Mouse (Mus musculus) liver, adult 10 weeks (tissue): ENCODE measurements around the gene Gm10057. TPM values are rescaled to one million over a fixed set of nuclear protein-coding genes. Genes with fewer than 3 reads are reported as not detected.

Experiments used
- polyA plus RNA-seq: library from polyadenylated mRNA; stranded (reverse); fragments of 350-450 nt; fragmentation: Illumina TruSeq; extraction: RNeasy Lipid Tissue Mini Kit (QIAGEN cat#74804); gene quantifications from one replicate; pipeline ENCODE4 v1.2.3, GENCODE M21; 2014; ENCODE audit warnings: low read depth, low replicate concordance

Gene Gm10057
- polyA plus RNA-seq, result not detected

GRCm38 (mm10) chrX:154054939-154055338, at the start of gene Gm10057:
TSS of gene Gm10057 (minus strand) at chrX:154055039.

GRCm38 (mm10) chrX:154033727-154034126, 21.1 kb downstream of the Gm10057 start, which contains the start of gene 4921511M17Rik:
TSS of gene 4921511M17Rik (minus strand) at chrX:154033827.

GRCm38 (mm10) chrX:154012540-154012939, 42.3 kb downstream of the Gm10057 start, which contains the start of gene Samt1:
TSS of gene Samt1 (minus strand) at chrX:154012640.

Other genes starting within 250 kb of the Gm10057 start
- gene Spin2c, start 222.8 kb downstream of the Gm10057 start, polyA plus RNA-seq, result 0.29 TPM
- not detected for gene Samt1, start 42.4 kb downstream of the Gm10057 start, polyA plus RNA-seq
- not detected for gene 4921511M17Rik, start 21.2 kb downstream of the Gm10057 start, polyA plus RNA-seq
- not detected for gene Gm15140, start 65.6 kb upstream of the Gm10057 start, polyA plus RNA-seq